Mouse (Mus musculus): Measurements from ENCODE around the gene Mypop. TPM values are rescaled to one million over a fixed set of nuclear protein-coding genes. Genes with fewer than 3 reads are reported as not detected.

The Mypop gene
- 1 to 10 TPM; 6.3 to 6.7 TPM for total RNA-seq (2021)
- long read RNA-seq, experiment 1, partial matches to known transcripts: 0 of 3 reads
- long read RNA-seq, experiment 1, other reads (novel, unspliced or antisense): 1 of 3 reads
- long read RNA-seq, experiment 2, transcript Mypop-201 (3 exons, 2,173 nt): major isoform, 7 of 9 reads
- long read RNA-seq, experiment 2, partial matches to known transcripts: 0 of 9 reads
- long read RNA-seq, experiment 2, other reads (novel, unspliced or antisense): 2 of 9 reads

DNA sequence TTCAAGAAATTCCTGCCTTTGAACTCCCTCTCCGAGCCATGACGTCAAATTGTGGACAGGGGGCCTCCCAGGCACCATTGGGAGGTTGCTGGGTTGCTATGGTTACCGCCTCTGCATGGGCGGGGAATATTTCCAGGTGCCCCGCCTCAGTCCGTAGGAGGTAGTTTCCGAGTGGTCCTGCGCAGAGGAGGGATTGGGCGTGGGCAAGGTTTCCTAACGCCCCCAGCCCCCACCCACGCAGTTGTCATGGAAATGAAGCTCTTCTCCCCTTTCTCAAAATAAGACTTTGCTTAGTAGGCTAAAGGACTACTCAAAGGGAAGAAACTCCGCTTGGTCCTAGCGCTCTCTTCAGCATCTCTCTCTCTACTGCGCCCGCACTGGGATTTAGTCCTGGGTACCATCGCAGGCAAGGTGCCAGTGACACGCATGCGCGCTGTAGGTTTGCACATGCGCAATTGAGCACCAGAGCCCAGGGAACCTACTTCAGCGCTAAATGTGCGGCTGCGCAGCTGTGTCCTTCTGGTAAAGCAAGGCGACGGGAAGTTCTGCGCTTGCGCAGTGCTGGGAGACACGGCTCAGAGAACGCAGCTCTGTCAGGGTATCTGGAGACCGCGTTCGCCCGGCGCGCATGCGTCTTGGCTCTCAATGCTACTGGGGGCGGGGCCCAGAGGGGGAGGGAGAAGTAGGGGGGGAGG, at the start of gene Mypop:
Gene Mypop (plus strand): TSS at position 645 of the 695 bp plus-strand sequence.
- intact Hi-C loops (cut with DNase I): loop anchor here (5.0 kb wide), 1 partner anchor 98 kb away; no protein-coding TSS in a partner anchor
- peak within 1 kb of the TSS; percentile 86 for H3K4me3 ChIP-seq
- peak within 1 kb of the TSS; percentile 82 for H3K27ac ChIP-seq
- no peak for TF ChIP-seq CTCF (IDR thresholded peaks at IDR 0.05)
- peak; percentile 100 for DNase-seq

DNA sequence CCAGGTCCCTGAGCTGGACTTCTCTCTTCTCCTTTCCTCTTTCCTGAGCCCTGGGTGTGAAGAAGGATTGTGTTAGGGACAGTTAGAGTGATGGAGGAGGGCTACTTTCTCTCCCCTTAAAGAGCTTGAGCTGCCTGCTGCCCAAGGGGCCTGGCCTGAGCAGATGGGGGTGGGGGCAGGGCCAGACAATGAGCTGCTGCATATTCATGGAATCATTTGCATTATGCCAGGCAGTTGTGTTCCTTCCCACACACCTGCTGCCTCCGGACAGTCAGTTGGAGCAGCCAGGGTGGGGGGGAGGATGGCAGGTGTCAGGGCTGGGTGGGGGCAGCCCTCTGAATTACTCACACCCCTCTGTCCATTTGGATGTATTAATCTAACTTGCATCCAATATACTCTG, 48.7 kb upstream of the Mypop start:
- DNase-seq: no peak
- TF ChIP-seq CTCF (IDR thresholded peaks at IDR 0.05): no peak
- intact Hi-C loops (cut with DNase I): no loop called here
- H3K27ac ChIP-seq: peak overlapping the region; percentile 56
- no peak overlapping the region for H3K4me3 ChIP-seq

DNA sequence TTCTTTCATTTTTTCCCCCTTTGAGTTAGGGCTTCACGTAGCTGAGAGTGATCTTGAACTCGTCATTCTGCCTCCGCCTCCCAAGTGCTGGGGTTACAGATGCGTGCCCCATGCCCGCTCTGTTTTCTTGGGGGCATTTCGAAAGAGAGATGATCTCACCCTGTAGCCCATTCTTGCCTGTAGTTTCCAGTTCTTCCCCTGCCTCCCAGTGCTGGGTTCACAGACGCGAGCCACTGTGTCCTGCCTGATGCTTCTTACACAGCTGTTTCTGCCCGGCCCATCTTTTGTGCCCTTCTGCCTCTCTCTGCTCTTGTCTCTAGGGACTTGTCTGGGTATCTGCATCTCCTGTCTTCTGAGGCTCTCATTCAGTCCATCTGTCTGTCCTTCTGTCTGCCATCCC, 48.2 kb upstream of the Mypop start:
- peak overlapping the region; percentile 31; the same call in 1 of the 2 replicates for H3K27ac ChIP-seq
- intact Hi-C loops (cut with DNase I): no loop called here
- TF ChIP-seq CTCF (IDR thresholded peaks at IDR 0.05): no peak
- H3K4me3 ChIP-seq: no peak overlapping the region
- no peak for DNase-seq

DNA sequence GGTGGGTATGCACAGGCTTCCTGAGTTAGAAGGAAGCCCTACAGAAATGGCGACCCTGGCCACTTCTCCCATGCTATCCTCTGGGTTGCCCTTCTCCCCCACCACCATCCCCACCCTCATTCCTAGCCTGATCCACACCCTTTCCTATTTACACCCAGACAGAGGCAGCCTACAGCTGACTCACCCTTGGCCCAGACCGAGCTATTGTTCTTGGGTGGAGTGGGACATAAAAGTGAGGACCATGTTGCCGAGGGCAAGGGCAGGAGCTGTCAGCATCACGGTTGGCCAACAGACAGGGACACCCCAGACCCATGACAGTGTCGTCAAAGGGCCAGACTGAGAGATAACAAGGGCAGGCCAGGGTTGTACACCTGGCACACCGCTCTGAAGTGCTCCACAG, 42.9 kb upstream of the Mypop start:
- TF ChIP-seq CTCF (IDR thresholded peaks at IDR 0.05): no peak
- Histone ChIP-seq H3K4me3 (no peak overlapping the region), H3K27ac (peak overlapping the region; percentile 85)
- DNase-seq: peak; percentile 55
- intact Hi-C loops (cut with DNase I): loop anchor here (2.0 kb wide), 1 partner anchor 21 kb away; no protein-coding TSS in a partner anchor

DNA sequence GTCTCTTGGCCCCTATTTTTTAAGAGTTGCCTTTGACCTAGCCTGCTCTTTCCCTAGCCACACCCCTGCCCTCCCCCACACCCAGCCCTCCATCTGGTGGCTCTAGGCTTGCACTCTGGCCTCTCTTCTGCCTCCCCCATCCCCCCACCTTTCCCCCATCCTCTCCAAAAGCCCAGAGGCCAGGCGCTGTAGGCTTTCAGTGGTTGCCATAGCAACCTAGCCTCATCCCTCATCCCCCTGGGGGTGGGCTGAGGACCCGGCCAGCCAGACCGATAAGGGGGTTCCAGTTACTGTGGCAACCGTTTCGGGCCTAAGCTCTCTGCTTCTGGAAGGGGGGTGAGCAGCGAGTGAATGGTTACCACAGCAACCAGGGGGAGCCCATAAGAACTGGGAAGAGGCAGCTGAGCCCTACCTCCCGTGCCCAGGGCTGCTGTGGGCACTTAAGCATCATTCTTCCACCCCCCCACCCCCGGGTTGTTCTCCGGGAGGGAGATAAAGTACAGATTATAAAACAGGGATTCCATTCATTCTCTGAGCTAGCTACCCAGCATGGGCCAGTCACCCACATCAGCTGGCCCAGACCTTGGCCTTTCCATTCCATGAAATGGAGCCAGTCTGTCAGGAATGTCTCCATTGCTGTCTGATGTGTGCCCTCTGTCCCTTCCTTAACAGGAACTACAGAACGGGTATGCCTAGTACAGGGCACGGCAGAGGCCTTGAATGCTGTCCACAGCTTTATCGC, 41.1 kb upstream of the Mypop start:
- Histone ChIP-seq H3K4me3 (no peak overlapping the region), H3K27ac (peak overlapping the region; percentile 85)
- no peak for TF ChIP-seq CTCF (IDR thresholded peaks at IDR 0.05)
- intact Hi-C loops (cut with DNase I): loop anchor here (2.0 kb wide), 1 partner anchor 23 kb away; no protein-coding TSS in a partner anchor
- DNase-seq: no peak

DNA sequence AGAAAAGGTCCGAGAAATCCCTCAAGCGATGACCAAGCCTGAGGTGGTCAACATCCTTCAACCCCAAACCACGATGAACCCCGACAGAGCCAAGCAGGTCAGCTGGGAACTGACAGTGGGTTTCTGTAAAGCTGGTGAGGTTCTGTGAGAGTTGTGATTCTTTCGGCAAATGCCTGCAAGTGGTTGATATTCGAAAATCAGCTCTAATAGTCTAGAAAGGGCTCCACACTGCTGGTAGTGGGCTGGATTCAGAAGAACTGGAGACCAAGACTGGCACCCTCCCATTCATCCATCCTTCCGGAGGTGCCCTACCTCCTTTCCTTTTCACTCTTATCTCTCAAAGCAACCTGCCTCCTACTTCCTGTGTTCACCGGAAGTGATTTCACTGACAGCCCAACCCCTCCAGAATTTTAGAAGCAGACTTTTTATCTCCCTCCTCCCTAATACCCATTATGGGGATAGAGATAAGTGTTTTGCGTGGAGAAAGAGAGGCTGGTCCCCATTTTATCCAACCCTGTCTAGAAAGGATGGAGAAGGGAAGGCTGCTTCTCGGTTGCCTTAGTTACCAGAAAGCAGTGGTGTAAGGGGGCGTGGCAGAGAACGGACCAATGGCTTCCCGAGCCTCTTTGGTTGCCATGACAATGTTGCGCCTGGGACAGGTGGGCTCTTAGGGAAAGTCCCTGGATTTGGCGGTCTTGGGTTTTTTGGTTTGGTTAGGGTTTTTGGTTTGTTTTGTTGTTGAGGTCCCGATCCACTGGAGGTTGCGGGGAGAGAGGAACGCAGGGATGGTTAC, 40.3 kb upstream of the Mypop start:
- Histone ChIP-seq H3K4me3 (no peak overlapping the region), H3K27ac (peak overlapping the region; percentile 85)
- DNase-seq: no peak
- intact Hi-C loops (cut with DNase I): no loop called here
- TF ChIP-seq CTCF (IDR thresholded peaks at IDR 0.05): no peak

DNA sequence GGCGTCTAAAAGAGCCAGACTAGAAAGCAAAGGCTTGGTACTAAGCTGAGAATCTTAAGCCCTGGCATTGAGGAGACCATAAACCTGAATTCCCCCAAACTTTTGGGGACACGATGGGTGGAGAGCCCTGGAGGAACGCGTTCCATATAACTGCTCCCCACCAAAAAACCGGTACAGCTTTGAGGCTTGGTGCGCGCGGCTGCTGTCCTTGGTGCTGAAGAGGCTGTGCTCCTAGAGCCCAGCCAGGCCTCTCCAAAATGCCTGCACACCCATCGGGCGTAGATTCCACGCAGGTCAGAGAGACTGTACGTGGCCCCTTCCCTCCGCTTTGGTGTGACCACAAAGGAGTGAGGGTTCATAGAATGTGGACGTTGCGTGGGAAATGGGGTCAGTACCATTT, 39.6 kb upstream of the Mypop start:
- Histone ChIP-seq H3K27ac (no peak overlapping the region), H3K4me3 (no peak overlapping the region)
- no peak for TF ChIP-seq CTCF (IDR thresholded peaks at IDR 0.05)
- intact Hi-C loops (cut with DNase I): no loop called here
- DNase-seq: peak; percentile 51

DNA sequence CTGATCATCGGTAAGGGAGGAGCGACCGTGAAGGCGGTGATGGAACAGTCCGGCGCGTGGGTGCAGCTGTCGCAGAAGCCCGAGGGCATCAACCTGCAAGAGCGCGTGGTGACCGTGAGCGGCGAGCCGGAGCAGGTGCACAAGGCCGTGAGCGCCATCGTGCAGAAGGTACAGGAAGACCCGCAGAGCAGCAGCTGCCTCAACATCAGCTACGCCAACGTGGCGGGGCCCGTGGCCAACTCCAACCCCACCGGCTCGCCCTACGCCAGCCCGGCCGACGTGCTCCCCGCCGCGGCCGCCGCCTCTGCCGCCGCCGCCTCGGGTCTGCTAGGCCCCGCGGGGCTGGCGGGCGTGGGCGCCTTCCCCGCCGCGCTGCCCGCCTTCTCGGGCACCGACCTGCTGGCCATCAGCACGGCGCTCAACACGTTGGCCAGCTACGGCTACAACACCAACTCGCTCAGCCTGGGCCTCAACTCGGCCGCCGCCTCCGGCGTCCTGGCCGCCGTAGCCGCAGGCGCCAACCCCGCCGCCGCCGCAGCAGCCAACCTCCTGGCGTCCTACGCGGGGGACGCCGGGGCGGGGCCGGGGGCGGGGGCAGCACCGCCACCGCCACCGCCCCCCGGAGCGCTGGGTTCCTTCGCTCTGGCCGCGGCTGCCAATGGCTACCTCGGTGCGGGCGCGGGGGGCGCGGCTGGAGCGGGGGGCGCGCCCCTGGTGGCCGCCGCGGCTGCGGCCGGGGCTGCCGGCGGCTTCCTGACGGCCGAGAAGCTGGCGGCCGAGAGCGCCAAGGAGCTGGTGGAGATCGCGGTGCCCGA, 33.3 kb upstream of the Mypop start:
- intact Hi-C loops (cut with DNase I): no loop called here
- TF ChIP-seq CTCF (IDR thresholded peaks at IDR 0.05): peak; percentile 12; the same call in 1 of the 2 replicates
- DNase-seq: peak; percentile 82
- Histone ChIP-seq H3K4me3 (peak overlapping the region; percentile 81), H3K27ac (peak overlapping the region; percentile 80)

DNA sequence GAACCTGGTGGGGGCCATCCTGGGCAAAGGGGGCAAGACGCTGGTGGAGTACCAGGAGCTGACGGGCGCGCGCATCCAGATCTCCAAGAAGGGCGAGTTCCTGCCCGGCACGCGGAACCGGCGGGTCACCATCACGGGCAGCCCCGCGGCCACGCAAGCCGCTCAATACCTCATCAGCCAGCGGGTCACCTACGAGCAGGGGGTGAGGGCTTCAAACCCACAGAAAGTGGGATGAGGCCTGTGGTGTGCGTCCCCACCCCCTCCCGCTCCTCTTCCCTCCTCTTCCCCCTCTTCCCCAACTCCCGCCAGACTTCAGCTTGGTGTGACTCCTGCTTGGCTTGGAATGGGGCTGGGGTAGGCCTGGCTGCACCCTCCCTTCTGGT, 32.7 kb upstream of the Mypop start:
- TF ChIP-seq CTCF (IDR thresholded peaks at IDR 0.05): no peak
- Histone ChIP-seq H3K4me3 (peak overlapping the region; percentile 81), H3K27ac (peak overlapping the region; percentile 76)
- no peak for DNase-seq
- intact Hi-C loops (cut with DNase I): no loop called here

DNA sequence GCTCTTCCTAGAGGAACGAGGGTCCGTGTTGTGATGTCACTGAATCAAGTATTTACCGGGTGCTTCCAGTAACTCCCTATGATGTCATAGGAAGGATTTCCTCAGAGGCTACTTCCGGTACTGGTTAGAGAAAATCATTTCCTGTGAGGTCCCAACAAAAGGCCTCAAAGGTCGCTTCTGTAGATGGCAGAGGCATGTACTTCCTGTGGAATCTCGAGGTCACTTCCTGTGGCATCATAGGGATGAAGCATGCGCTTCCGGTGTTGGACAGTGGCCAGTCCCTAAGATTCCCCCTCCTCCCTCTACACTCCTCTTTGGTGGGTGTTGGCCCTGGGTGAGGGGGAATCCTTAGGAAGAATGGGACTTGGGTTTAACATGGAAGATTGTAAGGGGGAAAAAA, 31.6 kb upstream of the Mypop start:
- DNase-seq: peak; percentile 27
- intact Hi-C loops (cut with DNase I): no loop called here
- no peak overlapping the region for H3K4me3 ChIP-seq
- H3K27ac ChIP-seq: peak overlapping the region; percentile 76
- TF ChIP-seq CTCF (IDR thresholded peaks at IDR 0.05): no peak

DNA sequence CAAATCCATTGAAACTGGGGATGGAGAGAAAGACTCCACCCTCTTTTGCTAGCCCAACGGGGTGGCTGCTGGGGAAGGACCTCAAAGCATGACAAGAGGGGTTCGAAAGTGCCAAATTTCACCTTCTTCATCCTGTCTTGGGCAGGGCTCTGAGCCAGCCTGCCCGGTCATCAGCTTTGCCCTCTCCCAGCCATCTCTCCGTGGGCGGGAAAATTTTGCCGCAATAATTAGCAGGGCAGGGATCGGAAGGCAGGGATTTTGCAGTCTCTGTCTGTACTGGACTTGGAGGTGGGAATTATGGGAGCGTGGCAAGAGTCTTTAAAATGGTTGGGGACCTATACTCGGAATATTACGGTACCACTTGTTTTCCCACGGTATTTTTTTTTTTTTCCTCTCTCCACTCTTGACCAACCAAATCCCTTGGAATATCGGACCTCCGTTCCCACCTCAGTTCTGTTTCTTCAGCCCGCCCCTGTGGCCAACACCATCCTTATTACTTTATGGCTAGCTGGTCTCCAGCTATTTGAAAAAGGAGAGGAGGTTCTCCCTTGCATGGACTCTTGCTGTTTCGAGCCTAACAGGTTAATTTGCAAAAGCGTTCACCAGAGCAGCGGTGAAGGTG, 28.8 kb upstream of the Mypop start:
- H3K4me3 ChIP-seq: no peak overlapping the region
- no peak overlapping the region for H3K27ac ChIP-seq
- no peak for TF ChIP-seq CTCF (IDR thresholded peaks at IDR 0.05)
- no peak for DNase-seq
- intact Hi-C loops (cut with DNase I): no loop called here
